Mouse (Mus musculus): ENCODE measurements at regions not wholly inside any gene's neighbourhood (a gene's known extent, or its start where the extent isn't known, plus 50 kb on each side); places are given as distances from the start of the nearest gene placed in this dataset.

GRCm38 (mm10) chr12:26631111-26631794 is 162.2 kb downstream of the Cmpk2 start:
- DNase-seq (ENCODE audit: low spot score): no peak

GRCm38 (mm10) chr12:26621135-26621932 is 152.3 kb downstream of the Cmpk2 start:
- DNase-seq (ENCODE audit: low spot score): no peak

- DNase-seq (ENCODE audit: low spot score): peak; percentile 9
Observed at GRCm38 (mm10) chr12:26620501-26621134, 151.6 kb downstream of the Cmpk2 start.

GRCm38 (mm10) chr12:26617969-26618368 is 149.0 kb downstream of the Cmpk2 start:
- no peak for DNase-seq (ENCODE audit: low spot score)

- DNase-seq (ENCODE audit: low spot score): peak; percentile 21
Observed at GRCm38 (mm10) chr12:26613086-26613705, 144.2 kb downstream of the Cmpk2 start.

GRCm38 (mm10) chr12:26610079-26610478 is 141.1 kb downstream of the Cmpk2 start:
- peak; percentile 4 for DNase-seq (ENCODE audit: low spot score)

GRCm38 (mm10) chr12:26598501-26598900 is 129.5 kb downstream of the Cmpk2 start:
- no peak for DNase-seq (ENCODE audit: low spot score)

- peak; percentile 58 for DNase-seq (ENCODE audit: low spot score)
Observed at GRCm38 (mm10) chr12:26592125-26592524, 123.1 kb downstream of the Cmpk2 start.

GRCm38 (mm10) chr12:26589091-26589490 is 120.1 kb downstream of the Cmpk2 start:
- no peak for DNase-seq (ENCODE audit: low spot score)

GRCm38 (mm10) chr12:26577438-26577837 is 108.4 kb downstream of the Cmpk2 start:
- DNase-seq (ENCODE audit: low spot score): no peak

DNA sequence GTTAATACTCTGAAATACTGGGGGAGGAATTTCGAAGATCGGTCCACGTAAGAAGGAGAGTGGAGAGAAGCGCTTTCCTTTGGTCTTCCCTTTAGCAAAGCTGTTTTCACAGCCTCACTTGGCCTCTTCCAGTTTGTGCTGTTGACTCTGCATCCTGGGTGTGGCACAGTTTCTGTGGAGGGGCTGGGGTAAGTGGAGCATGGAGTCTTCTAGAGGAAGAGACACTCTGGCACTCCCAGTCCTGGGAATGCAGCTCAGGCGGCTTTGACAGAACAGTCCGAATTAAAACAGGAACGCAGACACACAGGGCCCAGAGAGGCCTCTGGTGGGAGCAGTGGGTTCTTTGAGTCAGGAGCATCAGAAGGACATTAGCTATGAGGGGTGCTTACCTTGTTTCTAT is 102.6 kb downstream of the Cmpk2 start:
- DNase-seq (ENCODE audit: low spot score): no peak

GRCm38 (mm10) chr12:26567435-26567834 is 98.4 kb downstream of the Cmpk2 start:
- no peak for DNase-seq (ENCODE audit: low spot score)

DNA sequence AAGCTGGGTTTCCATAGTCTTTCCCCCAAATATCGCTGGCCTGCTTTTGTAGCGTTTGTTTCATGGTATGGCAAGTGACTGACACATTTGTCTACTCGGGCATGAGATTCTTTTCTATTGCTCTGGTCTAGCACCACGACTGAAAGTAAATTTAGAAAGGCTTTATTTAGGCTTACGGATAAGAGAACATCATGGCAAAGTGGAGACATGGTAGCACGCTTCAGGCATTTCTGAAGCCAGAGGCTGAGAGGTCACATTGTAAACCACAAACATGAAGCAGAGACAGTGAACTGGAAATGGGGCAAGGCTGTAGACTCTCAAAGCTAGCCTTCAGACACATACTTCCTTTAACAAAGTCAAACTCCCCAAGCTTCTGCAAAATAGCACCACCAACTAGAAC is 93.9 kb downstream of the Cmpk2 start:
- DNase-seq (ENCODE audit: low spot score): no peak

DNA sequence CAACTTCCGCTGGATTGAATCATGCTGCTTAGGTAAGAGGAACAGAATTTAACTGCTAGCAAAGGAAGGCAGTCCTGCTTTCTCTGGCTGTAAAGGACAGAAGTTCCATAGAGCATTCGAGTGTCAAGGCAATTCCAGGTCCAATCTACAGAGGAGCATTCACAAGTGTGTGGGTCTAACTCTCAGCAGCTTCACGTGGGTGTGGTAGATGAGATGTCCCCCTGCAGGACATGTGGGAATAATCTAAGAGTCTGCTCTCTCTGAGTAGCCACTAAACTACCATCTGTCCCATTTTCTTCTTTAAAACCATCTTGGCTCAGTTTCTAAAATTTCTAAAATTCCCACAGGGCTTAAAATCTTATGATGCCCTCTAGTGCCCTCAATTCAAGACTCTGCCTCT is 90.6 kb downstream of the Cmpk2 start:
- no peak for DNase-seq (ENCODE audit: low spot score)

DNA sequence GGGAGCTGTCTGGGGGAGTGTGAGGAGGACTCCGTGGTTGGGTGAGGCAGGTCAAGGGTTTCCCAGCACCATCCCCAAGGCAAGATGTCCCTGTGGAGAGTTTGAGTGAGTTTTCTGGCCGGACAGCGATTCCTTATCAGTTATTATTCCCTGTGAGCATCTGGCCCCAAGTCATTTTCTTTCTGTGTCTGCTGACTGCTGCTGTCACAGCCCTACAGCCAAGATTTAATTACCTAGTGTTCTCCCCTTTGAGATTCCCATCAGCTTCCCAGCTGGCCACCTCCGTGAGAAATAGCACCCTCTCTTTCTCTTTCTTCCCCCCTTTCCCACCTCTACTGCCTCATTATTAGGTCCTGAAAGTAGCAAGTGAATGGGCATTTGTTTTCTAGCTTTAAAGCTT is 88.4 kb downstream of the Cmpk2 start:
- no peak for DNase-seq (ENCODE audit: low spot score)

- no peak for DNase-seq (ENCODE audit: low spot score)
Observed at GRCm38 (mm10) chr12:26551168-26551926, 82.3 kb downstream of the Cmpk2 start.

- no peak for DNase-seq (ENCODE audit: low spot score)
Observed at GRCm38 (mm10) chr12:26547466-26547865, 78.5 kb downstream of the Cmpk2 start.

DNA sequence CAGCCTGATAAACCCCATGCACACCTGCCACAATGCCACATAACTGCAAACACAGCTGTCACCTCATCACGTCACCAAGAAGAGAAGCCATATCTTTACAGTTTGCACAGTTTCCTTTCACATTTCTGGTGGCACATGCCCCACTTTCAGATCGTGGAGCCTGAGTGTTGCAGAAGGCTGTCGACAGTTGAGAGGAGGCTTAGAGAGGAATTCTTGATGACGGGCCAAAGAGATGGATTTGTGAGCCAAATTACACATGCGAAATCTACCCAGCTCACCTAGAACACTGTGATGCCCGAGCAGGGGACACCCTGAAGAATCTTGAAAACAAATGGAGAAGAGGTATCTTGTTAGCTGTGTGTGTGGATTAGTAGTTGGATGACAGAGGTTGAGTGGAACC is 77.4 kb downstream of the Cmpk2 start:
- DNase-seq (ENCODE audit: low spot score): no peak

- no peak for DNase-seq (ENCODE audit: low spot score)
Observed at GRCm38 (mm10) chr12:26543463-26543862, 74.5 kb downstream of the Cmpk2 start.

GRCm38 (mm10) chr12:26542451-26542850 is 73.4 kb downstream of the Cmpk2 start:
- DNase-seq (ENCODE audit: low spot score): peak; percentile 11

DNA sequence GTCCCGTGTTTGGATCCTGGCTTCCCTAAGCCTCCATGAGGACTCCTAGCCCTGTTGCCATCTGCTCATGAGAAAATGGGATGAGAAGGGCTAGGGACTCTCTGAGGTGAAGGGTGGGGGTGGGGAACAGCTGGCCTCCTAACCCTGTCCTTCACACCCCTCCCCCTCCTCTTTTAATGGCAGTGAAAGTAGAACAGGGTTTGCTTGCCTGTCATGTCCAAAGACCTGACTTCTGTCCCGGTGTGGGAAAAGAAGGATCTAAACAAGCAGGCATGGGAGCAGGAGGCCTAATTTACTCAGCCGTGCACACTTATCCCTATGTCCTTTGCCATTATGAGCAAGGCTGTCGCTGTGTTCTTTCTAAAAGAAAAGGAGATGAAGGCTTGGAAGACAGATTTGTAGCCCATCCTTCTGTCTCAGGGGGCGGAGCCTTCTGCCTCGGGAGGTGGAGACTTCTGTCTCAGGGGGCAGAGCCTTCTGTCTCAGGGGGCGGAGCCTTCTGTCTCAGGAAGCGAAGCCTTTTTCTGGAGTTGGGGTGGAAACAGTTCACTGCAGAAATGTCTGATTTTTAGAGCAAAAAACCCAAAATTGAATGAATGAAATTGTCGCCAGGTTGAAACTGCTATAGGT is 66.4 kb downstream of the Cmpk2 start:
- DNase-seq (ENCODE audit: low spot score): peak; percentile 72
